Mouse (Mus musculus): ENCODE measurements around the gene Xkrx. TPM values are rescaled to one million over a fixed set of nuclear protein-coding genes. Genes with fewer than 3 reads are reported as not detected.
A peak's percentile ranks its signal among the peaks of the same experiment; 100 is the strongest.
"Not testable (repeated sequence)": the region's sequence is repeated elsewhere in the genome, so short reads cannot be mapped to it uniquely, and the experiment has no call there.

Gene Xkrx
- polyA plus RNA-seq (2012; rRNA removed) = 0.36 and 0.47 TPM in 2 replicates

GRCm38 (mm10) chrX:134162043-134162720 lies at the start of gene Xkrx:
Xkrx (minus strand) TSS chrX:134162076.
- H3K36me3 ChIP-seq (ENCODE audit: control insufficient read depth, insufficient read depth, low read length) = no peaks in the 10 kb centered on the region

GRCm38 (mm10) chrX:134211151-134211642 lies 49.3 kb upstream of the Xkrx start:
- TF ChIP-seq POLR2A (IDR thresholded peaks at IDR 0.05; ENCODE audit: control insufficient read depth, low read depth, low read length) (no peak), CTCF (IDR thresholded peaks at IDR 0.05; ENCODE audit: control insufficient read depth, insufficient read depth, insufficient replicate concordance, low read depth, low read length) (no peak)
- H3K27ac ChIP-seq (ENCODE audit: control insufficient read depth, insufficient read depth, low read depth, low read length) = no peak overlapping the region
- no peak overlapping the region for H3K4me3 ChIP-seq (ENCODE audit: control insufficient read depth, low read depth, low read length)
- no peaks in the 10 kb centered on the region for H3K27me3 ChIP-seq (ENCODE audit: control insufficient read depth, insufficient read depth, low read length)
- H3K4me1 ChIP-seq (ENCODE audit: control insufficient read depth, insufficient read depth, low read length) = no peaks in the 10 kb centered on the region
- H3K36me3 ChIP-seq (ENCODE audit: control insufficient read depth, insufficient read depth, low read length) = no peaks in the 10 kb centered on the region

More at GRCm38 (mm10) chrX:134162043-134162720, at the start of gene Xkrx:
- Histone ChIP-seq H3K4me1 (ENCODE audit: control insufficient read depth, insufficient read depth, low read length) (peaks cover 3% of the 10 kb centered on the region; the same call in 1 of the 2 replicates), H3K27me3 (ENCODE audit: control insufficient read depth, insufficient read depth, low read length) (no peaks in the 10 kb centered on the region), H3K27ac (ENCODE audit: control insufficient read depth, insufficient read depth, low read depth, low read length) (no peak within 1 kb of the TSS), H3K4me3 (ENCODE audit: control insufficient read depth, low read depth, low read length) (peak within 1 kb of the TSS; percentile 5)
- no peak for TF ChIP-seq POLR2A (IDR thresholded peaks at IDR 0.05; ENCODE audit: control insufficient read depth, low read depth, low read length)
- no peak for TF ChIP-seq CTCF (IDR thresholded peaks at IDR 0.05; ENCODE audit: control insufficient read depth, insufficient read depth, insufficient replicate concordance, low read depth, low read length)

GRCm38 (mm10) chrX:134208491-134208890 lies 46.6 kb upstream of the Xkrx start:
- H3K36me3 ChIP-seq (ENCODE audit: control insufficient read depth, insufficient read depth, low read length) = no peaks in the 10 kb centered on the region
- H3K27me3 ChIP-seq (ENCODE audit: control insufficient read depth, insufficient read depth, low read length) = no peaks in the 10 kb centered on the region
- TF ChIP-seq CTCF (IDR thresholded peaks at IDR 0.05; ENCODE audit: control insufficient read depth, insufficient read depth, insufficient replicate concordance, low read depth, low read length) (no peak), POLR2A (IDR thresholded peaks at IDR 0.05; ENCODE audit: control insufficient read depth, low read depth, low read length) (no peak)
- H3K4me3 ChIP-seq (ENCODE audit: control insufficient read depth, low read depth, low read length) = no peak overlapping the region
- no peak overlapping the region for H3K27ac ChIP-seq (ENCODE audit: control insufficient read depth, insufficient read depth, low read depth, low read length)
- no peaks in the 10 kb centered on the region for H3K4me1 ChIP-seq (ENCODE audit: control insufficient read depth, insufficient read depth, low read length)

GRCm38 (mm10) chrX:134187201-134187600 lies 25.3 kb upstream of the Xkrx start, which contains the start of gene Arl13a:
Arl13a (plus strand) TSS chrX:134187501.
- H3K27me3 ChIP-seq (ENCODE audit: control insufficient read depth, insufficient read depth, low read length); H3K4me1 ChIP-seq (ENCODE audit: control insufficient read depth, insufficient read depth, low read length); H3K4me3 ChIP-seq (ENCODE audit: control insufficient read depth, low read depth, low read length); H3K36me3 ChIP-seq (ENCODE audit: control insufficient read depth, insufficient read depth, low read length): not testable (repeated sequence)
- H3K27ac ChIP-seq (ENCODE audit: control insufficient read depth, insufficient read depth, low read depth, low read length) = peak within 1 kb of the TSS; percentile 13; the same call in 1 of the 2 replicates

GRCm38 (mm10) chrX:134174699-134175098 lies 12.8 kb upstream of the Xkrx start:
- no peaks in the 10 kb centered on the region for H3K4me1 ChIP-seq (ENCODE audit: control insufficient read depth, insufficient read depth, low read length)
- H3K36me3 ChIP-seq (ENCODE audit: control insufficient read depth, insufficient read depth, low read length) = no peaks in the 10 kb centered on the region
- no peaks in the 10 kb centered on the region for H3K27me3 ChIP-seq (ENCODE audit: control insufficient read depth, insufficient read depth, low read length)
- H3K4me3 ChIP-seq (ENCODE audit: control insufficient read depth, low read depth, low read length) = no peak overlapping the region
- TF ChIP-seq POLR2A (IDR thresholded peaks at IDR 0.05; ENCODE audit: control insufficient read depth, low read depth, low read length) (no peak), CTCF (IDR thresholded peaks at IDR 0.05; ENCODE audit: control insufficient read depth, insufficient read depth, insufficient replicate concordance, low read depth, low read length) (no peak)
- H3K27ac ChIP-seq (ENCODE audit: control insufficient read depth, insufficient read depth, low read depth, low read length) = no peak overlapping the region

GRCm38 (mm10) chrX:134170584-134170983 lies 8.7 kb upstream of the Xkrx start:
- TF ChIP-seq POLR2A (IDR thresholded peaks at IDR 0.05; ENCODE audit: control insufficient read depth, low read depth, low read length) (no peak), CTCF (IDR thresholded peaks at IDR 0.05; ENCODE audit: control insufficient read depth, insufficient read depth, insufficient replicate concordance, low read depth, low read length) (no peak)
- Histone ChIP-seq H3K4me1 (ENCODE audit: control insufficient read depth, insufficient read depth, low read length) (no peaks in the 10 kb centered on the region), H3K27ac (ENCODE audit: control insufficient read depth, insufficient read depth, low read depth, low read length) (no peak overlapping the region), H3K27me3 (ENCODE audit: control insufficient read depth, insufficient read depth, low read length) (no peaks in the 10 kb centered on the region), H3K36me3 (ENCODE audit: control insufficient read depth, insufficient read depth, low read length) (no peaks in the 10 kb centered on the region), H3K4me3 (ENCODE audit: control insufficient read depth, low read depth, low read length) (no peak overlapping the region)

- TF ChIP-seq CTCF (IDR thresholded peaks at IDR 0.05; ENCODE audit: control insufficient read depth, insufficient read depth, insufficient replicate concordance, low read depth, low read length) (no peak), POLR2A (IDR thresholded peaks at IDR 0.05; ENCODE audit: control insufficient read depth, low read depth, low read length) (no peak)
- no peak overlapping the region for H3K4me3 ChIP-seq (ENCODE audit: control insufficient read depth, low read depth, low read length)
- H3K4me1 ChIP-seq (ENCODE audit: control insufficient read depth, insufficient read depth, low read length) = peaks cover 3% of the 10 kb centered on the region; the same call in 1 of the 2 replicates
- H3K27ac ChIP-seq (ENCODE audit: control insufficient read depth, insufficient read depth, low read depth, low read length) = no peak overlapping the region
- H3K36me3 ChIP-seq (ENCODE audit: control insufficient read depth, insufficient read depth, low read length) = no peaks in the 10 kb centered on the region
- H3K27me3 ChIP-seq (ENCODE audit: control insufficient read depth, insufficient read depth, low read length) = no peaks in the 10 kb centered on the region
Measured at GRCm38 (mm10) chrX:134163484-134163883, 1.6 kb upstream of the Xkrx start.
